Mouse (Mus musculus) brain, embryonic 14.5 days (tissue): ENCODE measurements at regions not wholly inside any gene's neighbourhood (a gene's known extent, or its start where the extent isn't known, plus 50 kb on each side); places are given as distances from the start of the nearest gene placed in this dataset.

Experiments used
- CTCF ChIP-seq: fragments of 200-500 bp; IDR thresholded peaks from 2 replicates; pipeline ENCODE4 v1.5.1; 2012; ENCODE audit warnings: inconsistent platforms, mild to moderate bottlenecking, moderate library complexity, borderline replicate concordance; ENCODE audit not compliant: insufficient read depth, insufficient read length; ENCODE audit errors: extremely low read depth
- POLR2A ChIP-seq: fragments of 200-500 bp; IDR thresholded peaks from 2 replicates; pipeline ENCODE4 v1.6.1; 2012; ENCODE audit warnings: mild to moderate bottlenecking, inconsistent platforms, borderline replicate concordance; ENCODE audit not compliant: poor library complexity, insufficient read depth, insufficient read length, severe bottlenecking; ENCODE audit errors: extremely low read depth

DNA sequence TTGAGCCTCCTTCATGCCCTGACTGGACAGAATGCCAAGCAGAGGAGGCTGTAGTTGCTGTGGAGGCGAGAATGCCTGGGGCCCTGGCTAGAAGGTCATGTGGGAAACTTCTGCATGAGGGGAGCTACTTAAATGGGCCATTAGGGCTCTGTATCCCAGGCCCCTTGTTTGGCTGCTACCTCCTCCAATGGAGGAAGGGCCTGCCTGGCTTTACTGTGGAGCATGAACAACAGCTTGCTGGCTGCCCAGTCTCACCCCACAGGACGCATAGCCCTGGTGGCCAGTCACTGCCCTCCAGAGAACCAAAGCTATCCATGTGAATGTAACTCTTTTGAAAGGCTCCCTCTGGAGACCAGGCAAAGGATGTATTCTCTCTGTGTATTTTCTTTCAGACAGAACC lies 105.2 kb downstream of the Ptpn20 start:
- no peak for TF ChIP-seq POLR2A
- TF ChIP-seq CTCF = no peak
